Mouse (Mus musculus) MN1 (cell line): ENCODE results near the gene Cnga4.
"Not testable (repeated sequence)": the region's sequence is repeated elsewhere in the genome, so short reads cannot be mapped to it uniquely, and the experiment has no call there.

Source experiments
- DNase-seq: peaks from one replicate; pipeline ENCODE4 v3.0.0-alpha.2; 2016; ENCODE audit warnings: low spot score

Cnga4 gene

GRCm38 (mm10) chr7:105404268-105404667, at the start of gene Cnga4:
TSS of gene Cnga4 (plus strand) at chr7:105404568.
- DNase-seq: no peak

DNA sequence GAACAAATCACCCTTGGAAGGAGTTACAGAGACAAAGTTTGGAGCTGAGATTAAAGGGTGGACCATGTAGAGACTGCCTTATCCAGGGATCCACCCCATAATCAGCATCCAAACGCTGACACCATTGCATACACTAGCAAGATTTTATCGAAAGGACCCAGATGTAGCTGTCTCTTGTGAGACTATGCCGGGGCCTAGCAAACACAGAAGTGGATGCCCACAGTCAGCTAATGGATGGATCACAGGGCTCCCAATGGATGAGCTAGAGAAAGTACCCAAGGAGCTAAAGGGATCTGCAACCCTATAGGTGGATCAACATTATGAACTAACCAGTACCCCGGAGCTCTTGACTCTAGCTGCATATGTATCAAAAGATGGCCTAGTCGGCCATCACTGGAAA, 48.3 kb upstream of the Cnga4 start:
- DNase-seq: not testable (repeated sequence)

DNA sequence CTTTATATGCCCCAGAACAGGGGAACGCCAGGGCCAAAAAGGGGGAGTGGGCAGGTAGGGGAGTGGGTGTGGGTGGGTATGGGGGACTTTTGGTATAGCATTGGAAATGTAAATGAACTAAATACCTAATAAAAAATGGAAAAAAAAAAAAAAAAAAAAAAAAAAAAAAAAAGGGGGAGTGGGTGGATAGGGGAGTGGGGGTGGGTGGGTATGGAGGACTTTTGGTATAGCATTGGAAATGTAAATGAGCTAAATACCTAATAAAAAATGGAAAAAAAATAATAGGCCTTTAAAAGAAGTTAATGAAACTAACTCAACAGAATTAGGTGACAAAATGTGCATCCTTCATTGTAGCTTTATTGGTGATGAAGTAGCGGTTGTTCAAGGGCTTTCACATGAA, 47.9 kb upstream of the Cnga4 start:
- DNase-seq: not testable (repeated sequence)

GRCm38 (mm10) chr7:105361713-105362112, 42.7 kb upstream of the Cnga4 start:
- DNase-seq: no peak

GRCm38 (mm10) chr7:105367268-105367667, 37.1 kb upstream of the Cnga4 start:
- no peak for DNase-seq

GRCm38 (mm10) chr7:105367930-105368329, 36.4 kb upstream of the Cnga4 start, which contains the start of gene Olfr692:
TSS of gene Olfr692 (plus strand) at chr7:105368230.
- no peak for DNase-seq

- DNase-seq: no peak
Measured at GRCm38 (mm10) chr7:105368521-105368920, 35.8 kb upstream of the Cnga4 start.

GRCm38 (mm10) chr7:105372912-105373311, 31.5 kb upstream of the Cnga4 start:
- DNase-seq: no peak

GRCm38 (mm10) chr7:105373509-105373908, 30.9 kb upstream of the Cnga4 start:
- no peak for DNase-seq

DNA sequence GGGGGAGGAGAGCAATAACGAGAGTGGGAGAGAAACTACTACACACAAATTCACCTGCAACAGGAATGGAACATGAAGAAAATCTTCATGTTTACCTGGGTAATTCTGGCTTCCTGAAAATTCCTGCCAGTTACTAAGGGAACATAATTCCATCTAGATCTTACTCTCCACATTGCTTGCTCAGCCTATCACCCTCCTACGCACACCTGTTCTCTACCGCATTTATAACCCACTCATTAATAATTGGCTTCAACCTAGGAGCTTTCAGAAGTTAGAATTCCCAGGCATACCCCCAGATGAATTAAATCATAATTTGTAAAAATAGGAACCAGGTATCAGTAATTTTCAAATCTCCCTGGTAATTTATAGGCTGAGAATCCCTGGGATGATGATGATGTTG, 30.4 kb upstream of the Cnga4 start:
- no peak for DNase-seq

DNA sequence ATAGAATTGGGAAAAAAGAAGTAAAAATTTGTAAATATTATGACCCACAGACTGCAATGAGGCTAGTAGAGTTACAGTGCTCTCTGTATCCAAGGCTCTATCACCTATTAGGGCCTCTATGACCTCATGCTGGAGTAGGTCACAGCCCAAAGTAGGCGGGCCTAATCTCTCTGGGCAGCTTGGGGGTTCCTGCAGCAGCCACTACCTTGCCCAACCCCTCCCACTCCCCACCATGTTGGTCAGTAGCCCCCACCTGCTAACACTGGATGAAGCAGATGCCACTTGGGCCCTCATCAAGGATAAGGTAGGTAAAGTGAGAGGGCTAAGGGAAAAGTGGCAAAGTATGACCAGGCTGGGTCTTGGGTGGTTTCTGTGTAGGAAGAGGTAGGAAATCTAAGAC, 29.5 kb upstream of the Cnga4 start, which contains the start of gene Gm5901:
TSS of gene Gm5901 (plus strand) at position 173 of the 400 bp plus-strand sequence.
- DNase-seq: no peak

DNA sequence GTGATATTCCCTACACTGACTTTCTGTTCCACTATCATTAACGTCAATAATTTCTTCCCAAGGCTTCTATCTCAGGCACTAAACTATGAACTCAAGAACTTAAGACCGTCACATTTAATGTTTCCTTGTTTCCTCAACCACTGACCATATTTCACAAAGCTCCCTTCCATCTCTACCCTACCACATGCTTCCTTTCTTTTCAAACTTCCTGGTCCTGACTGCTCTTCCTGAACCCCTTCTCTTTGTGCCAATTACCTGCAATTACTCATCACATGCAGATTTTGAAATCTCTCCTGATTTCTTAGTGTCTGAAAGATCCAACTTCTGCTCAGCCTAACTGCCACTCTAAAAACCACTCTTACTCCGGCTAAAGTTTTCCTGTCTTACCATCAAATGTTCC, 24.0 kb upstream of the Cnga4 start:
- no peak for DNase-seq

- DNase-seq: no peak
Measured at GRCm38 (mm10) chr7:105387696-105388095, 16.7 kb upstream of the Cnga4 start.

DNA sequence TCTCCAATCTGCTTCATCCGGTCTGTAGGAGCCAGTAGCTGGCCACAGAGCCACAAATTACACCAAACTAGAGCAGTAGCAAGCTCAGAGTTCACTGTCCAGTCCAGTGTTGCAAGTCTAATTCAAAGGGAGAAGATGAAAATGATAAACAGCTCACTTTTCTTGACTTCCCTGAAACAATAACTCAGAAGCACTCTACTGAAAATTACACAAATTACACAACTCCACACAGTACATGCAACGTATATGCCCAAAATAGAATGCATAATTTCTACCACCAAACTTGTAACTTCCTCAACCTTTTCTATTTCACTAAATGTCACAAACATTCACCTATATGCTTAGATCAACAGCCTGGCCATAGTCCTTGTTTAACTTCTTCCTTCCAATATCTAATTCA, 14.1 kb upstream of the Cnga4 start:
- no peak for DNase-seq

DNA sequence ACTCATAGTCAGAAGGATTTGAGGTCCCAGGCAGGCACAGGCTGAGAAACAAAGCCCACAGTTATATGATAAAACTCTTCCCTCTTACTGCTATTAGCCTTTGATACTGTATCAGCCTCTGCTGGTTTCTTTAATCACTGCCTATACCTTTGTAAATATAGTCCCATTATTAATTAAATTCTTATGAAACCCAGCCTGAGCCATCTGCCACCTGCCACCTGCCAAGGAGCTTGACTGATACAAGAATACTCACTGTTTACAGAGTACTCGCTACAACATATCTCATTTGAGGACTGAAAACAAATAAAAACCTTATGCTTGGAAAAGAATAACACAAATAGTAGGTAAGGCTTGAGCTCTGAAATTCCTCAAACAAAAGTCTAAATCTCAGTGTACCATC, 9.8 kb upstream of the Cnga4 start:
- no peak for DNase-seq

- no peak for DNase-seq
Measured at GRCm38 (mm10) chr7:105395131-105395820, 9.1 kb upstream of the Cnga4 start.

DNA sequence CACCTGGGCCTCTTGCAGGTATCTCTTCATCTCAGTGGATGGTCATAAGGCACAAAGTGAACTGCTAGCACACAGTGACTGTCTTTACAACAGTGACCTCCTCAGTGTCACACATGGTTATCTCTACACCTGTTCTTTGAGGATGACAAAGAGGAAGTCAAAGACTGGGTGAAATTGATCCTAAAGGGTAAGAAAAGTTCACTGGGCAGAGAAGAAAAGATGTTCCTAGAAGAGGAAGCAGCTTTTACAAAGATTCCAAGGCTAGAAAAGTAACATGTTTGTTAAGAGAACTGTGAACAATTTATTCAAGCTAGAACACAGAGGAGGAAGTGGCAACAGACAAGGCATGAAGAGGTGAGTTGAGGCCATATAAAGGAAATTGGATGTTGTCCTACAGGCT, 8.2 kb upstream of the Cnga4 start:
- DNase-seq: no peak

DNA sequence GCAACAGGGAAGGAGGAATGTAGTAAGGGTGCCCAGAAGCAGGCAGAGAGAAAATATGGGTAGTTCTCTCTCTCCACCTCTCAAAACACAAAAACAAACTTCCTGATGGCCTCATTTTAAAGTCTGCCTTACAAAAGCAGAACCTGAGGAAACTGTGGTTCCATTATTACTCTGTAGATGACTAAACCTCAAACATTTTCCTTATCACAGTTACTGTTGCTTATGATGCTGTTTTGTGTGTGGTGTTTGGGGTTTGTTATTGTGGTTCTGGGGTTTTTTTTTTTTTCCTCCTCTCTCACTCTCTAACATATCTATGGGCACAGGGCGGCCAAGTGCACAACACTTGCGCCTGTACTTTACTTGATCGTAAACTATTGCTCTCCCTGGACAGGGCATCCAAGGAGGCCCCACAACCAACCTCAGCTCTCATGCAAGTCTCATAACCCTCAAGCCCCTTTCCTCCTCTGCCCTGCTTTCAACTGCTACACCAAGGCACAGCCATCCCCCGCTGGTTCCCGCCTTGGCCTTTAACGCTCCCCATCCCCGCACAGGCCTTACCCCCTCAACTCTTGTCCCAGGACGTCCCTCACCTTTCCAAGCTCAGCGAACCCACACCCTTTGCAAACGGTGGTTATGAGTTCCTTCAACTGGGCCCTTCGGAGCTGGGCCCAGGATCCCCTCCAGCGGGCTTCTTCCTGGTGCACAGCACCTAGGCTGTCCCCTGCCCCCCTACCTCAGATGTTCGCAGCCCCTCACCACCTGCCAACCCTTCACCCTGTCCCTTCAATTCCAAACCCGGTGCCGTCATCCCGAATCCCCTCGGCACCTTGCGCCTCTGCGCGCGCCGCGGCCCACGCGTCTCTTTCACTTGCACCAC, 5.1 kb upstream of the Cnga4 start:
- no peak for DNase-seq

DNA sequence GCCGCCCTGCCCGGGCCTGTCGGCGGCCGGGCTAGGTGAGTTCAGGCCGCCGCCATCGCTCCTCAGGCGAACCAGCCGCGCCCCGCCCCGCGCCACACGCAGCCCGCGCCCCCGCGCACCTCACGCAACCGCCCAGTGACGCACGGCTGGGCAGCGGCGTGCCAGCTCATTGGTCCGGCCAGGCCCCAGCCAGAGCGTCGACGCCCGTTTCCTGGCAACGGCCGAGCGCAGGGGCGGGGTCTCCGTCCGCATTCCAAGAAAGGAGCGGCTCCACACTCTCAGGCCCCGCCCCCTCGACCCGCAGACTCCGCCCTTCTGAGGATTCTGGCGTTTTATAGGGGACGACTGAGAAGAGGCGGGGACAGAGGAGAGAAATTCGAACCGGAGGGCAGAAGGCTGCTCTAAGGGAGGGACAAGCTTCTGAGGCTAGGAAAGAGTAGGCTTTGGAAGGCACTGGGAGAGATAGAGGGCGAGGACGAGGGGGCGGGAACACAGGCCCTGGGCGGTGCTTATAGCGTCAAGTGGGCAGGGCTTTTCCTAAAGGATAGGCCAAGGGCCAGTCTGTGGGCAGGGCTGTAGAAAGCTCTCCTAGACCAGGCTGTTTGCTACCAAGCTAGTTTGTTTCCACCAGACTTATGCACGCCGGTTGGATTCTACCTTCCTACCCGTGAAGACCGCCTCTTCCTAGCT, 4.3 kb upstream of the Cnga4 start, which contains the start of gene Fam160a2:
TSS of gene Fam160a2 (minus strand) at position 120 of the 690 bp plus-strand sequence.
- peak; percentile 99 for DNase-seq

DNA sequence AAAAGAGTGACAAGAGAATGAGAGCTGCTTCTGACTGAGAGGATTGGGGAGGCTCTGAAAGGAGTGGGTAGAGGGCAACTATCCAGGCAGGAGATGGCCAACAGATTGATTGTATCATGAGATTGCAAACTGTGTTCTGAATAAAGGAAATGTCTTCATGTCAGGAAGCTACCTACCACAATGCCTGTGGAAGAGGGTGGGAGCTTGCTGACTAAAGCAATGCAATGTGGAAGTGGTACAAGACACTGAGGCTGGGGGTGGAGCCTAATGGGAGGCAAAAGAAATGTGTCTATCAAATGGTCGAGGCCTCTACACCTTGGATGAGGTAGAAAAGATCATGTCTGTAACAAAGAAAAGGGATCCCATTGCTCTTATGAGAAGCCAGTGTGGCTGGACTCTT, 2.0 kb downstream of the Cnga4 start:
- DNase-seq: no peak

DNA sequence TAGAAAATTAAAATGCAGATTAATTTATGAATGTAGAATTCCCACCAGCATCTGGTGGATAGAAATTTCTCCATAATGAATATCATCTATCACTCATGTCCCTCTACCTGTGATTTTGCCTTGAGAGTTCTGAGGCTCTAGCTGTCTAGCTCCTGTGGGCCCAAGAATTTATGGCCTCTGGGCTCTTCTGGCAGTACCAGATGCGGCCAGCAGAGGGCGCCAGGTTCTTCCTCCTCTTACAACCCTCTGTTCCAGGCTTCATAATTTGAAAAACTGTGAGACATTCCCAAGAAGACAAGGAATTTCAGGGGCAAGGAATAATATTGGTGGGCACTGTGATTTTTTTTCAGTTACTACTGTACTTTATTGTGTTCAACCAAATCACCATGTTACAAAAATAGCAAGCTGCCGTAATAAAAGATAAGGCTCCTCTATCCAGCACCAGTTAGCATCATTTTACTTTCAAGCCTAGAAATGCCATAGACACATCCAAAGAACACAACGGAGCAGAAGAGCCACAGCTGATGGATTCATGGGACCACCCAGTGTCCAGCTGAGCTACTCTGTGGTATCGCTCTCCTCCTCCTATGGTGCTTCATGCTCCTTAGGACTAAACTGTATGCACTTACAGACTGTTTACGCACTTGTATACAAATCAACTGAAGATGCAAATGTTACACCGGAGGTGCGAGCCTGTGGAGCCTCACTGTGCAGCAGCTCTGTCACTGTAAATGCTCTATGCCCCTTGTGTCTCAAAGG, 7.7 kb downstream of the Cnga4 start:
- DNase-seq: peak; percentile 46

DNA sequence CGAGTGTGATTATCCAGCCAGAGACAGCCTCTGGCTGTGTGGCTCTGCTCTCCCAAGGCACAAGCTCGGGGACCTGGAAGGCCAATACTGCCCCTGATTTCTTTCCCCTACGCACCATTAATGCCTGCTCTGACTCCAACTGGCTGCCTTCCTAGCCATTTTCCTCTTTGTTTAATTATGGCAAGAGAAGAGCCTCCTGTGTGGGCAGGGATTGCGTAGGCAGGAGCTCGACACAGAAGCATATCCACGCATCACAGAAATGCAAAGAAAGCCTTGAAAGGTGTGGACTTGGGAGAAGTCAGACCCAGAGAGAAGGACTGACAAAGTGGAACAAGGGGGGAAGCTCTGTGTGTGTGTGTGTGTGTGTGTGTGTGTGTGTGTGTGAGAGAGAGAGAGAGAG, 10.0 kb downstream of the Cnga4 start:
- no peak for DNase-seq
